Mouse (Mus musculus) neural tube, embryonic 11.5 days (tissue): ENCODE measurements at regions not wholly inside any gene's neighbourhood (a gene's known extent, or its start where the extent isn't known, plus 50 kb on each side); places are given as distances from the start of the nearest gene placed in this dataset.

ENCODE experiments used
- ATAC-seq: fragments of 200-750 bp; cut with Nextera tagmentation; 2 replicates; pipeline ENCODE4 v1.8.0; 2017; ENCODE audit warnings: moderate number of reproducible peaks, mild to moderate bottlenecking, moderate TSS enrichment, moderate library complexity; ENCODE audit not compliant: insufficient read depth, low FRiP score, low TSS enrichment
- DNase-seq: peaks from one replicate; pipeline ENCODE4 v3.0.0-alpha.2; 2015; ENCODE audit warnings: low spot score
- H3K27ac ChIP-seq: fragments of 300-500 bp; sonication (generic); 2 replicates; pipeline ENCODE4 v1.5.1; 2014; ENCODE audit warnings: low read depth, mild to moderate bottlenecking, low read length
- H3K27me3 ChIP-seq: fragments of 300-500 bp; sonication (generic); 2 replicates; pipeline ENCODE4 v1.6.1; 2014; ENCODE audit warnings: mild to moderate bottlenecking, low read length, mixed read lengths; ENCODE audit not compliant: control insufficient read depth, insufficient read depth
- H3K36me3 ChIP-seq: fragments of 300-500 bp; sonication (generic); 2 replicates; pipeline ENCODE4 v1.6.1; 2014; ENCODE audit warnings: mild to moderate bottlenecking, low read length, moderate library complexity, mixed read lengths; ENCODE audit not compliant: control insufficient read depth, insufficient read depth
- H3K4me1 ChIP-seq: fragments of 300-500 bp; sonication (generic); 2 replicates; pipeline ENCODE4 v1.6.1; 2014; ENCODE audit warnings: low read length, mixed read lengths; ENCODE audit not compliant: control insufficient read depth, insufficient read depth
- H3K4me2 ChIP-seq: fragments of 300-500 bp; sonication (generic); 2 replicates; pipeline ENCODE4 v1.6.1; 2014; ENCODE audit warnings: low read depth, mild to moderate bottlenecking, moderate library complexity
- H3K4me3 ChIP-seq: fragments of 300-500 bp; sonication (generic); 2 replicates; pipeline ENCODE4 v1.5.1; 2014; ENCODE audit warnings: low read depth, low read length
- H3K9ac ChIP-seq: fragments of 300-500 bp; sonication (generic); 2 replicates; pipeline ENCODE4 v1.6.1; 2014; ENCODE audit warnings: mild to moderate bottlenecking, low read length
- H3K9me3 ChIP-seq: fragments of 300-500 bp; sonication (generic); 2 replicates; pipeline ENCODE4 v1.6.1; 2016; ENCODE audit warnings: low read length; ENCODE audit not compliant: control insufficient read depth
- WGBS: fragments of 180-500 bp; shearing (Covaris S2); extraction: QIAGEN DNeasy Blood & Tissue Kit; methylation state at CpG from one replicate; pipeline ENCODE4 v1.1.7; 2014; 5-methylcytosine and 5-hydroxymethylcytosine counted together

- H3K4me1 ChIP-seq: no peaks in the 10 kb centered on the region
- H3K4me2 ChIP-seq: no peak overlapping the region
- H3K9ac ChIP-seq: no peak overlapping the region
- no peak overlapping the region for H3K27ac ChIP-seq
- no peak overlapping the region for H3K4me3 ChIP-seq
- ATAC-seq (no peak), DNase-seq (no peak)
- H3K27me3 ChIP-seq: no peaks in the 10 kb centered on the region
- 84% methylated on average over 2 of the region's 2 CpGs for WGBS
- H3K9me3 ChIP-seq: no peaks in the 10 kb centered on the region
- H3K36me3 ChIP-seq: no peaks in the 10 kb centered on the region
Measured at GRCm38 (mm10) chr3:31368259-31368658, 58.1 kb upstream of the Slc7a14 start.
